Mouse (Mus musculus): ENCODE measurements around the gene Lrrc75a.

GRCm38 (mm10) chr11:62669471-62669870 is 21.1 kb upstream of the Lrrc75a start:
- TF ChIP-seq CTCF (IDR thresholded peaks at IDR 0.05; ENCODE audit: insufficient read depth, low read depth, low read length) (no peak), POLR2A (IDR thresholded peaks at IDR 0.05; ENCODE audit: insufficient read depth, low read depth, low read length) (no peak)
